Mouse (Mus musculus) liver, adult (tissue): ENCODE data around the gene Dhrs4.

Experiments used
- GATA4 ChIP-seq: IDR thresholded peaks from 2 replicates; pipeline ENCODE4 v1.6.1; 2014; ENCODE audit warnings: mild to moderate bottlenecking, low read length; ENCODE audit not compliant: insufficient replicate concordance

Dhrs4 gene

DNA sequence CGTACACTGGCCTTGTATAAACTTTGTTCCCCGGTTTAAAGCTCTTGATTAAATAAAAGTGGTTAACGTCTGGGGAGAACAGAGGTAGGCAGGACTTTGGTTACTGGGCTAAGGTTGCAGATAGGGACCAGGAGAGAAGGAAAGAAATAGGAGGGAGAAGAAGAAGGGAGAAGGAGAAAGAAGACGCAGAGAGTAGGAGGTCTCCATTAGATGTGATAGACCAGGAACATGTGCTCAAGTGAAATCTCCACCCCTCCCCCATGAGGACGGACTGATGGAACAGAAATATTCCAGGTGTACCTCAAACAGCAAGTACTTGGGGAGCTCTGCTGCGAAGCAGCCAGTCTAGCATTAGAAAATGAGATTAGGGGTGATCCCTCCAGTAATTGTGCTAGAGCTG lies 8.7 kb upstream of the Dhrs4 start:
- TF ChIP-seq GATA4, result no peak

GRCm38 (mm10) chr14:55470806-55471205 lies 7.8 kb upstream of the Dhrs4 start:
- no peak for TF ChIP-seq GATA4

- TF ChIP-seq GATA4, result no peak
Measured at GRCm38 (mm10) chr14:55475654-55476053, 2.9 kb upstream of the Dhrs4 start.

- TF ChIP-seq GATA4, result no peak
Measured at GRCm38 (mm10) chr14:55477421-55477820, 1.1 kb upstream of the Dhrs4 start.

DNA sequence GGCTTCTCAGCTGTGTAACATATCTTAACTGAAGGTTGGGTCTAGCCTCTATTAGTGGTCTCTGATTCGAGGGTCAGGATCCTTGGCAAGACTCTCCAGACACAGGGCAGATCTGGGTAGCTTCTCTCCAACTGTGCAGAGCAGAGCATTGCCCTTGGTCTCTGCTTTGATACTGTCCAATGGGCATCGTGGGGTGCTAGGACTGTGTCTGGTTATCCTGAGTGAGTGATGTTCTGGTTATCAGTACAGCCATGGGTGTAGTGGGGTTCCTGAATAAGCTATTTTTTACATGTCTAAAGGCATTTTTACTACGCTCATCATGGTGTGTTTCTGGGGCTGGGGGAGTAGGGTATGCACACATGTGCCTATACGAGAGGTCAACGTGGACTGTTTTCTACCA lies 729 bp upstream of the Dhrs4 start:
- TF ChIP-seq GATA4, result no peak

GRCm38 (mm10) chr14:55479629-55480028 lies 1.1 kb downstream of the Dhrs4 start:
- no peak for TF ChIP-seq GATA4

- no peak for TF ChIP-seq GATA4
Measured at GRCm38 (mm10) chr14:55484430-55485085, 6.0 kb downstream of the Dhrs4 start.

GRCm38 (mm10) chr14:55486836-55487235 lies 8.3 kb downstream of the Dhrs4 start:
- no peak for TF ChIP-seq GATA4

GRCm38 (mm10) chr14:55490361-55491201 lies 12.0 kb downstream of the Dhrs4 start, which contains the start of gene Carmil3:
Carmil3 (plus strand) TSS chr14:55490651.
- no peak for TF ChIP-seq GATA4

GRCm38 (mm10) chr14:55491291-55491833 lies 12.8 kb downstream of the Dhrs4 start:
- TF ChIP-seq GATA4, result peak; percentile 9; the same call in 1 of the 2 replicates

DNA sequence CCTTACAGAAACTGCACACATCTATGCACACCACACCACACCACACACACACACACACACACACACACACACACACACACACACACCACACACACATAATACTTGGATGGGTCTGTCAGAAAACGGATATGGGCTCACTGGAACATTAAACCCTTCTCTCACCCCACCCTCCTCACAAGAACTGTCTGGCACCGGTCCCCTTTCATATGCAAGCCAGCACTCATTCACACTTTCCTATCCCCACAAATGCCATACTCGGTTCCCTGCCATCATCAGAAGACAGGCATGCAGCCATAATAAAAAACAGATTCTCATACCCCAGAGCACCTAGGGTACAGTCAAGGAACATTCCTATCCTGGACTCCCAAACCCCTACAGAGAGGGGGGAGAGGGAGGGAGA lies 13.5 kb downstream of the Dhrs4 start:
- TF ChIP-seq GATA4, result no peak

DNA sequence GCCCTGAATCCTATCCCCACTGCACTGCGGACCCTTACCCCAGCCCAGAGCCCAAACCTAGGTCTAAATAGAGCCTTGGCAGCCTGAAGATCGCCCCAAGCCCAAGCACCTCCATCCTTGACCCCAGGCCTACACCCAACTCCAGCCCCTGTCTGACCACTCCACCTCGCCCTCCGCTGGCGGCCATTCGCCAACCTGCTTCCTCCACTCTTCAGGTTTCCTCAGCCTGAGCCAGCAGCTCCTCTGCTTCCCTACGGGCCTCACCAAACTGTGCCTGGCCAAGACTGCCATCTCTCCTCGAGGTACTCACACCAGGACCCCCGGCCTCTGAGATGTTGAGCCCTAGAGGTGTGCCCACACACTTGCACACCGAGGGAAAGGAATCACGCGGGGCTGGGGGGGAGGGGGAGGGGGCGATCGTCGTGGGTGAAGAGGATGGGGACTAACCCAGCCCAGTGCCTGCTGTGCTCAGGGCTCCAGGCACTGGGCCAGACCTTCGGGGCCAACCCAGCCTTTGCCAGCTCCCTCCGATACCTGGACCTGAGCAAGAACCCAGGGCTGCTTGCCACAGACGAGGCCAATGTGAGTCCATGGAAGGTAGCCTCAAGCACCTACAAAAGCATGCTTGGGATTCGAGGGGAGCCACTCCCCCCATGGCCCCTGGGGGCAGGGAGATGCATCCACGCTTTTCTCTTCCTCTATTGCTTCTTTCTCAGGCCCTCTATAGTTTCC lies 17.1 kb downstream of the Dhrs4 start:
- TF ChIP-seq GATA4, result no peak

DNA sequence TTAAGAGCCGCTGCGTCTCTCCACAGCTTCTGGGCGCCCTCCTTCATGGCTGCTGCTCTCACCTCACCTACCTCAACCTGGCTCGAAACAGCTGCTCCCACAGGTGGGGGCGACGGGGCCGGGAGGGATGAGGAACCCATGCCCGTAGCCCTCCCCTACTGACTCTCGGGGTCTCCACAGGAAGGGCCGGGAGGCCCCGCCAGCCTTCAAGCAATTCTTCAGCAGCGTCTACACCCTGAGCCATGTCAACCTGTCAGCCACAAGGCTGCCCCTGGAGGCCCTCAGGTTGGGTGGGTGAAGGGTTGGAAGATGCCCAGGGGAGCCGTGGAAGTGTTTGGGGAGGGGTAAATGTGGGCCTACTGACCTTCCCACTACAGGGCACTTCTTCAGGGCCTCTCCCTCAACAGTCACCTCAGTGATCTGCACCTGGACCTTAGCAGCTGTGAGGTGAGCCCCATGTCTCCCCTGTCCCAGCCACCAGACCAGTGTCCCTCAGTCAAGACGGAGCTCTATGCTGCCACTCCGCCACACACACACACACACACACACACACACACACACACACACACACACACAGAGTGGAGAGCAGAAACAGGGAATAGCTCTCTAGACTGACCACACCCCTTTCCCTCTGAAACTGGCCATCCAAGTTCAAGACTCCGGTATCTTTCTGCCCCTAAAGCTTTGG lies 18.3 kb downstream of the Dhrs4 start:
- TF ChIP-seq GATA4, result no peak

- TF ChIP-seq GATA4, result no peak
Measured at GRCm38 (mm10) chr14:55497449-55497821, 18.9 kb downstream of the Dhrs4 start.

- no peak for TF ChIP-seq GATA4
Measured at GRCm38 (mm10) chr14:55505612-55506011, 27.1 kb downstream of the Dhrs4 start.
